Mouse (Mus musculus): ENCODE results near the gene Cldn4. TPM values are rescaled to one million over a fixed set of nuclear protein-coding genes. Genes with fewer than 3 reads are reported as not detected.
"Not testable (repeated sequence)": the region's sequence is repeated elsewhere in the genome, so short reads cannot be mapped to it uniquely, and the experiment has no call there.

The Cldn4 gene
- polyA plus RNA-seq, 1 experiment from 2014 or later = 10.1 TPM

- 75% methylated on average over 2 of the region's 2 CpGs for WGBS
Measured at GRCm38 (mm10) chr5:134976164-134976563, 29.4 kb upstream of the Cldn4 start.

DNA sequence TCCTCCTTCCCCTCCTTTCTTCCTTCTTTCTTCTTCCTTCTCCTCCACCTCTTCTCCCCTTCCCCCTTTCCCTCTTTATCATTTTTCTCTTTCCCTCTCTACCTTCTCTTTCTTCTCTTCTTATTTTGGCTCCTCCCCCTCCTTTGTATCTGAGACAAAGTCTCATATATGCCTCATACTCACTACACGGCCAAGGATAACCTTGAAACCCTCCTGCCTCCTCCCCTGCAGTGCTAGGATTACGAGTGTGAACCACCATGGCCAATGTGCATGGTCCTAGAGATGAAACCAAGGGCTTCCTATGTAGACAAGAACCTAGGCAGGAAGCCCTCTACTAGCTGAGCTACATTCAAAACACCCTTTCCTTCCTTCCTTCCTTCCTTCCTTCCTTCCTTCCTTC is 28.2 kb upstream of the Cldn4 start:
- Histone ChIP-seq H3K27me3 (peaks cover 3% of the 10 kb centered on the region), H3K4me2 (no peak overlapping the region), H3K4me3 (replicated peaks) (no peak overlapping the region), H3K36me3 (no peaks in the 10 kb centered on the region), H3K9ac (replicated peaks) (no peak overlapping the region), H3K4me1 (replicated peaks) (no peaks in the 10 kb centered on the region), H3K27ac (no peak overlapping the region), H3K9me3 (no peaks in the 10 kb centered on the region)
- no peak for ATAC-seq (ENCODE audit: insufficient number of reproducible peaks, insufficient read depth, low FRiP score, low TSS enrichment, low read depth)
- WGBS = 57% methylated on average over 2 of the region's 2 CpGs

More at GRCm38 (mm10) chr5:134976164-134976563, 29.4 kb upstream of the Cldn4 start:
- Histone ChIP-seq H3K27ac (no peak overlapping the region), H3K4me3 (replicated peaks) (no peak overlapping the region), H3K9me3 (no peaks in the 10 kb centered on the region), H3K9ac (replicated peaks) (no peak overlapping the region), H3K4me1 (replicated peaks) (no peaks in the 10 kb centered on the region), H3K4me2 (no peak overlapping the region), H3K36me3 (no peaks in the 10 kb centered on the region), H3K27me3 (no peaks in the 10 kb centered on the region; the same call in none of the 2 replicates)
- ATAC-seq (ENCODE audit: insufficient number of reproducible peaks, insufficient read depth, low FRiP score, low TSS enrichment, low read depth) = no peak

- Histone ChIP-seq H3K27me3 (peaks cover 5% of the 10 kb centered on the region), H3K4me1 (replicated peaks) (no peaks in the 10 kb centered on the region), H3K4me2 (no peak overlapping the region), H3K4me3 (replicated peaks) (no peak overlapping the region), H3K9ac (replicated peaks) (no peak overlapping the region), H3K27ac (no peak overlapping the region), H3K9me3 (no peaks in the 10 kb centered on the region), H3K36me3 (no peaks in the 10 kb centered on the region)
- no peak for ATAC-seq (ENCODE audit: insufficient number of reproducible peaks, insufficient read depth, low FRiP score, low TSS enrichment, low read depth)
- 77% methylated on average over 7 of the region's 7 CpGs for WGBS
Measured at GRCm38 (mm10) chr5:134974294-134974693, 27.6 kb upstream of the Cldn4 start.

DNA sequence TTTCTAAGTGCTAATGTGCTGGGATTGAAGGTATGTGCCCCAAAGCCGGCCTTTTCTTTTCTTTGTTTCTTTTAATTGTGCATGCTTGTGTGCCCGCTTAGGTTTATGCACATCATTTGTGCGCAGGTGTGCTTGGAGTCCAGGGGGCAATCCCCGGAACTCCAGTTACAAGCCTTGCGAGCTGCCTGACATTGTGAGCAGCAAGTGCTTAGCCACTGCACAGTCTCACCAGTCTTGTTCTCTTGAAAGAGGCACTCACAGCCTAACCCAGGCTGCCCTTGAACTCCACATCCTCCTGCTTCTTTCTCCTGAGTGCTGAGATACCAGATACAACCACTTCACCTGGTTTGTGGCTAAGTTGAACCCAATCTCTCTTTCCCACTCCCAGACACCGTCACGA is 26.8 kb upstream of the Cldn4 start:
- peaks cover 7% of the 10 kb centered on the region for H3K27me3 ChIP-seq
- no peak for ATAC-seq (ENCODE audit: insufficient number of reproducible peaks, insufficient read depth, low FRiP score, low TSS enrichment, low read depth)
- no peak overlapping the region for H3K27ac ChIP-seq
- H3K36me3 ChIP-seq = no peaks in the 10 kb centered on the region
- no peak overlapping the region for H3K4me2 ChIP-seq
- WGBS = 83% methylated on average over 7 of the region's 7 CpGs
- H3K4me3 ChIP-seq (replicated peaks) = no peak overlapping the region
- no peaks in the 10 kb centered on the region for H3K4me1 ChIP-seq (replicated peaks)
- no peak overlapping the region for H3K9ac ChIP-seq (replicated peaks)
- H3K9me3 ChIP-seq = no peaks in the 10 kb centered on the region

GRCm38 (mm10) chr5:134973081-134973480 is 26.3 kb upstream of the Cldn4 start:
- Histone ChIP-seq H3K36me3 (no peaks in the 10 kb centered on the region), H3K9ac (replicated peaks) (no peak overlapping the region), H3K27ac (no peak overlapping the region), H3K27me3 (peaks cover 7% of the 10 kb centered on the region), H3K4me3 (replicated peaks) (no peak overlapping the region), H3K9me3 (no peaks in the 10 kb centered on the region), H3K4me2 (no peak overlapping the region), H3K4me1 (replicated peaks) (no peaks in the 10 kb centered on the region)
- no peak for ATAC-seq (ENCODE audit: insufficient number of reproducible peaks, insufficient read depth, low FRiP score, low TSS enrichment, low read depth)

DNA sequence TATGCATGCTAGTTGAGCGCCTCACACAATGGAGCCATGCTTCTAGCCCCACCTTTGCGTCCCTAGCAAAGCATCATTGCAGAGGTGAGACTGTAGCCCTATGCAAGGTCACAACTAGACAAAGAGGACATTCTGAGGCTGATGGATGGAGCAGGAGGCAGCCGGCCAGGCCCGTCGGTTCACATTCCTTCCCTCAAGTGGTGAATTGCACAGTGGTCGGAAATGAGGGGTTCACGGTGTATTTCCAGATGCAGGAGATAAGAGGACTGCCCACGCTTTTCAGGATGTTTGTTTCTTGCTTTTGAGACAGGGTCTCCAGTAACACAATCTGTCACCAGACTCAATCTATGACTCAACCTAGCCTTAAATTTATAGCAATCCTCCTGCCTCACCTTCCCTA is 23.9 kb upstream of the Cldn4 start:
- no peaks in the 10 kb centered on the region for H3K9me3 ChIP-seq
- H3K27ac ChIP-seq = no peak overlapping the region
- H3K4me3 ChIP-seq (replicated peaks) = no peak overlapping the region
- H3K9ac ChIP-seq (replicated peaks) = no peak overlapping the region
- peaks cover 11% of the 10 kb centered on the region; the same call in 1 of the 2 replicates for H3K27me3 ChIP-seq
- H3K36me3 ChIP-seq = no peaks in the 10 kb centered on the region
- H3K4me1 ChIP-seq (replicated peaks) = peaks cover 17% of the 10 kb centered on the region
- no peak for ATAC-seq (ENCODE audit: insufficient number of reproducible peaks, insufficient read depth, low FRiP score, low TSS enrichment, low read depth)
- H3K4me2 ChIP-seq = no peak overlapping the region
- 70% methylated on average over 8 of the region's 8 CpGs for WGBS

DNA sequence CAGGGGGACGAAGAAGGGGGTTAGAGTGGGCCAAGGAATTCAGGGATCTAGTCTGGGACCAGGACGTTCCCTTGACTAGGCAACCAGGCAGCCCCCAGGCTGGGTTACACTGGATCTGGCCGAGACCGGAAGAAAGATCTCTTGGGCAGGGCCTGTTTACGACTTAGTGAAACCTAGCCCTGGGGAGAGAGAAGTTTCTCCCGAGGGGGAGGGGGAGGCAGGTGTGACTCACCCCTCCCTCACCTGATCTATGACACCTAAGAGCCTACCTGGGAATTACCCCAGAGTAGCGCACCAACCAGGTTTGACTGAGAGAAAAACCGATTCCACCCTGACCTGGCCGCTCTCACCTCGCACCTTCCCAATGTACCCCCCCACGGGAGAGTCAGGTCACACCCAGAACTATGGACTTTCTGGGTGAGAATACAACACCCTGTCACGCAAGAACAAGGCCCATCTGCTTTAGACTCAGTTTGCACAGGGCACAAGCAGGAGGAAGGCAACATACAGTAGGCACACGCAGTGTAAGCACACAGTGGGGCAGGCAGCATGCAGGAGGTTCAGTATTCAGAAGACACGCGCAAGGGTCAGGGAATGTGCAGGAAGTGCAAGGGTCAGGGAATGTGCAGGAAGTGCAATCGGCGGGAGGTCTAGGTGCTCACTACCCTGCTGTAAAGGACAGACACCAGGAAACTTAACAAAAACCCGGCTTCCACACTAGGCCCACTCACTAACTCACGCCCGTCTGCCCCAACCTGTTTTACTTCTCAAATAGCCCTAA is 20.6 kb upstream of the Cldn4 start:
- Histone ChIP-seq H3K4me3 (replicated peaks) (no peak overlapping the region), H3K9ac (replicated peaks) (no peak overlapping the region), H3K27ac (no peak overlapping the region), H3K4me2 (no peak overlapping the region), H3K36me3 (no peaks in the 10 kb centered on the region), H3K4me1 (replicated peaks) (peaks cover 18% of the 10 kb centered on the region), H3K27me3 (peaks cover 11% of the 10 kb centered on the region; the same call in 1 of the 2 replicates), H3K9me3 (no peaks in the 10 kb centered on the region)
- no peak for ATAC-seq (ENCODE audit: insufficient number of reproducible peaks, insufficient read depth, low FRiP score, low TSS enrichment, low read depth)
- 53% methylated on average over 20 of the region's 20 CpGs for WGBS

- H3K36me3 ChIP-seq = no peaks in the 10 kb centered on the region
- 5% methylated on average over 33 of the region's 33 CpGs for WGBS
Measured at GRCm38 (mm10) chr5:134965852-134966821, 19.4 kb upstream of the Cldn4 start.

GRCm38 (mm10) chr5:134965473-134965851 is 18.7 kb upstream of the Cldn4 start:
- Histone ChIP-seq H3K4me3 (replicated peaks) (peak overlapping the region; percentile 29), H3K27ac (no peak overlapping the region), H3K9ac (replicated peaks) (no peak overlapping the region), H3K27me3 (peaks cover 8% of the 10 kb centered on the region; the same call in 1 of the 2 replicates), H3K4me1 (replicated peaks) (peaks cover 18% of the 10 kb centered on the region), H3K4me2 (peak overlapping the region; percentile 61), H3K36me3 (no peaks in the 10 kb centered on the region), H3K9me3 (no peaks in the 10 kb centered on the region)
- 5% methylated on average over 10 of the region's 10 CpGs for WGBS
- no peak; the same call in 1 of the 2 replicates for ATAC-seq (ENCODE audit: insufficient number of reproducible peaks, insufficient read depth, low FRiP score, low TSS enrichment, low read depth)

More at GRCm38 (mm10) chr5:134965852-134966821, 19.4 kb upstream of the Cldn4 start:
- peak overlapping the region; percentile 45; the same call in 1 of the 2 replicates for H3K9ac ChIP-seq (replicated peaks)
- peak overlapping the region; percentile 29 for H3K4me3 ChIP-seq (replicated peaks)
- H3K4me2 ChIP-seq = peak overlapping the region; percentile 61
- ATAC-seq (ENCODE audit: insufficient number of reproducible peaks, insufficient read depth, low FRiP score, low TSS enrichment, low read depth) = peak; percentile 61; the same call in 1 of the 2 replicates
- 0 out of 2 replicates have a peak overlapping the region, but pooled peaks have one; percentile 12 for H3K27ac ChIP-seq
- peaks cover 18% of the 10 kb centered on the region for H3K4me1 ChIP-seq (replicated peaks)
- peaks cover 11% of the 10 kb centered on the region; the same call in 1 of the 2 replicates for H3K27me3 ChIP-seq
- H3K9me3 ChIP-seq = no peaks in the 10 kb centered on the region

- not testable (repeated sequence) for H3K27ac ChIP-seq; H3K36me3 ChIP-seq; H3K27me3 ChIP-seq; H3K4me3 ChIP-seq (replicated peaks); H3K4me2 ChIP-seq; H3K9me3 ChIP-seq; H3K9ac ChIP-seq (replicated peaks); ATAC-seq (ENCODE audit: insufficient number of reproducible peaks, insufficient read depth, low FRiP score, low TSS enrichment, low read depth)
- peaks cover 18% of the 10 kb centered on the region for H3K4me1 ChIP-seq (replicated peaks)
Measured at GRCm38 (mm10) chr5:134964655-134965054, 17.9 kb upstream of the Cldn4 start.

DNA sequence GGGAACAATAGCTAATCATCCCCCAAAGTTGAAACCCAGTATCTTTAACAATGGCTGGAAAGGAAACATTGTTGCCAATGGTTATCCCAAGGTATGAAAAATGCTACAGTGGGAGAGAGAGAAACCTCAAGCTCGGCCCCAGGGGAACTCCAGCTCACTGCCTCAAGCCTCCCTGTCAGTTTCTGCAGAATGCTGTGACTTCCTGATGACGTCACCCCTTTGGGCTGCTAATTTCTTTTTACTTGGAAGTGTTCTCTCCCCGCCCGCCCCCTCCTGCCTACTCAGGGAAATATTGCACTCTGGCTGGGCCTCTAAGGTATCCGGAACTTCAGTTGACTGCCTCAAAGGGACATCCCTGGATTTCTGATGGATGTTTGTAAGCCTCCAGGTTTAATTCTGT is 16.8 kb upstream of the Cldn4 start:
- H3K9ac ChIP-seq (replicated peaks) = no peak overlapping the region
- WGBS = 36% methylated on average over 5 of the region's 5 CpGs
- peaks cover 4% of the 10 kb centered on the region; the same call in 1 of the 2 replicates for H3K27me3 ChIP-seq
- H3K4me3 ChIP-seq (replicated peaks) = no peak overlapping the region
- no peak overlapping the region for H3K27ac ChIP-seq
- no peaks in the 10 kb centered on the region for H3K36me3 ChIP-seq
- H3K9me3 ChIP-seq = no peaks in the 10 kb centered on the region
- ATAC-seq (ENCODE audit: insufficient number of reproducible peaks, insufficient read depth, low FRiP score, low TSS enrichment, low read depth) = no peak
- no peak overlapping the region for H3K4me2 ChIP-seq
- H3K4me1 ChIP-seq (replicated peaks) = peaks cover 18% of the 10 kb centered on the region

All from limb, embryonic 12.5 days (tissue).